Mouse (Mus musculus) megakaryocyte, embryonic 14.5 days (primary cell): Measurements from ENCODE around the gene Pik3r6.

Source experiments
- FLI1 ChIP-seq: IDR thresholded peaks from 2 replicates; pipeline ENCODE4 v1.6.1; 2012; ENCODE audit warnings: low read length, inconsistent platforms, mixed read lengths
- GATA1 ChIP-seq: IDR thresholded peaks from 3 replicates; pipeline ENCODE4 v1.6.1; 2012; ENCODE audit warnings: mixed read lengths, low read length, inconsistent platforms, borderline replicate concordance

- no peak for TF ChIP-seq GATA1
- no peak for TF ChIP-seq FLI1
These were observed 29.2 kb downstream of the Pik3r6 start for GRCm38 (mm10) chr11:68531941-68532535.
